Mouse (Mus musculus) ES-E14 (cell line): ENCODE measurements around the gene Gm17332. TPM values are rescaled to one million over a fixed set of nuclear protein-coding genes. Genes with fewer than 3 reads are reported as not detected.
"Not testable (repeated sequence)": the region's sequence is repeated elsewhere in the genome, so short reads cannot be mapped to it uniquely, and the experiment has no call there.

ENCODE experiments used
- DNase-seq: peaks from one replicate; pipeline ENCODE4 v3.0.0-alpha.2; 2013; ENCODE audit warnings: low read depth, low spot score
- H3K27ac ChIP-seq: 2 replicates; pipeline ENCODE4 v1.5.1; 2012; ENCODE audit warnings: low read depth, mild to moderate bottlenecking, low read length, moderate library complexity, mixed read lengths; ENCODE audit not compliant: poor library complexity, insufficient read depth, severe bottlenecking
- H3K36me3 ChIP-seq: 2 replicates; pipeline ENCODE4 v1.6.1; 2012; ENCODE audit warnings: mild to moderate bottlenecking, low read length, moderate library complexity, mixed read lengths; ENCODE audit not compliant: control insufficient read depth, poor library complexity, insufficient read depth, severe bottlenecking
- H3K4me1 ChIP-seq, 2 experiments: fragments of 150-350 bp in 1 of 2; sonication (generic) in 1 of 2; 2 replicates each; pipeline ENCODE4 v1.6.1; 2012; ENCODE audit warnings: low read length in 2 of 2, mild to moderate bottlenecking in 1 of 2, mixed read lengths in 1 of 2; ENCODE audit not compliant: control insufficient read depth in 2 of 2, insufficient read depth in 2 of 2, poor library complexity in 1 of 2
- H3K4me3 ChIP-seq, 2 experiments: fragments of 150-350 bp in 1 of 2; sonication (generic) in 1 of 2; 2 replicates each; pipeline ENCODE4 v1.5.1; 2012; ENCODE audit warnings: low read length in 2 of 2, low read depth in 1 of 2, mild to moderate bottlenecking in 1 of 2, mixed read lengths in 1 of 2; ENCODE audit not compliant: insufficient read depth in 1 of 2, poor library complexity in 1 of 2, severe bottlenecking in 1 of 2
- H3K9ac ChIP-seq: 2 replicates; pipeline ENCODE4 v1.6.1; 2012; ENCODE audit warnings: low read depth, mild to moderate bottlenecking, low read length, mixed read lengths; ENCODE audit not compliant: poor library complexity, insufficient read depth, severe bottlenecking
- H3K9me3 ChIP-seq: fragments of 150-350 bp; sonication (generic); 2 replicates; pipeline ENCODE4 v1.6.1; 2012; ENCODE audit warnings: low read depth, mild to moderate bottlenecking, low read length; ENCODE audit not compliant: control insufficient read depth, insufficient read depth
- HCFC1 ChIP-seq: IDR thresholded peaks from 2 replicates; pipeline ENCODE4 v1.6.1; 2012; ENCODE audit warnings: low read length, inconsistent platforms, borderline replicate concordance; ENCODE audit not compliant: insufficient read depth
- MAFK ChIP-seq: IDR thresholded peaks from 2 replicates; pipeline ENCODE4 v1.6.1; 2014; ENCODE audit warnings: mild to moderate bottlenecking, low read depth, low read length, inconsistent platforms; ENCODE audit not compliant: insufficient read depth
- ZC3H11A ChIP-seq: IDR thresholded peaks from 2 replicates; pipeline ENCODE4 v1.6.1; 2012; ENCODE audit warnings: low read depth, mild to moderate bottlenecking, inconsistent platforms, low read length, borderline replicate concordance
- ZNF384 ChIP-seq: IDR thresholded peaks from 2 replicates; pipeline ENCODE4 v1.6.1; 2012; ENCODE audit warnings: low read depth, low read length, inconsistent platforms
- in situ Hi-C, 2 experiments: fragments of 600-800 bp; cut with MboI; formaldehyde crosslinking; loops; one replicate each; pipeline ENCODE4 v1.15.1; 2025; ENCODE audit warnings: low sequenced_read_pairs in 2 of 2, inconsistent platforms in 1 of 2; ENCODE audit not compliant: unreplicated experiment in 2 of 2
- total RNA-seq: library from RNA; depleted of rRNA; stranded (reverse); fragments of 300-350 nt; gene quantifications from 2 replicates; pipeline ENCODE4 v1.2.3, GENCODE M21; 2012; rRNA removed

The Gm17332 gene
- total RNA-seq, 1 experiment = not detected

- TF ChIP-seq HCFC1 (no peak), ZC3H11A (no peak), MAFK (no peak), ZNF384 (no peak)
- Histone ChIP-seq H3K4me3 (peak overlapping the region in 1 of 2 experiments; percentile 63; a peak in 1 of 4 replicates), H3K9ac (no peak overlapping the region), H3K4me1 (peaks cover 0 to 3% of the 10 kb centered on the region in 2 experiments; a peak in 1 of 4 replicates), H3K36me3 (no peaks in the 10 kb centered on the region), H3K9me3 (no peaks in the 10 kb centered on the region), H3K27ac (no peak overlapping the region)
- DNase-seq = no peak
- in situ Hi-C loops = no loop called here
Measured at GRCm38 (mm10) chr11:31168831-31169160, 13.5 kb downstream of the Gm17332 start.

- no peak overlapping the region for H3K4me3 ChIP-seq
- in situ Hi-C loops = no loop called here
- no peaks in the 10 kb centered on the region for H3K36me3 ChIP-seq
- H3K9ac ChIP-seq = no peak overlapping the region
- TF ChIP-seq MAFK = no peak
- no peak for TF ChIP-seq ZNF384
- TF ChIP-seq HCFC1 = no peak
- DNase-seq = no peak
- no peaks in the 10 kb centered on the region for H3K4me1 ChIP-seq
- no peaks in the 10 kb centered on the region for H3K9me3 ChIP-seq
- H3K27ac ChIP-seq = no peak overlapping the region
Measured at GRCm38 (mm10) chr11:31157021-31157420, 25.2 kb downstream of the Gm17332 start.

DNA sequence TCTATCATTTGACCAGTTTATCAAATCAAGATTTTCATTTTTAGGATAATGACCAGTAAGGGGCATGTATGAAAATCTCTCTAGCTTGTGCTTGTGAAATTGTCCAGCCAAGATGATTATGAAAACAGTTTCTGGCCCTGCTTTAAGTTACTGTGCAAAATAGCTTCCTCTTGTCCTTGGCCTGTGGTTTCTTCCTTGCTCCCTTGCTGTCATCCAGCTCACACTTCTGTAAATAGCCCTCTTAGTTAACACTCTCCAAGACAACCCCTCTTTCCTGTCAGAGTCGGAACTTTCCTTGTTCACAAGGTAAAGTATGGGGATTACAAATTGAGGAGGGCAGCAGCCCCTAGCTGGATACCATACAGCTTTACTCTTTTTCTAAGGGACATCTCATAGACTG, 43.9 kb downstream of the Gm17332 start:
- H3K4me3 ChIP-seq, H3K9me3 ChIP-seq, H3K27ac ChIP-seq, in situ Hi-C loops, H3K36me3 ChIP-seq, H3K4me1 ChIP-seq, H3K9ac ChIP-seq, DNase-seq: not testable (repeated sequence)

- in situ Hi-C loops, DNase-seq, H3K9ac ChIP-seq, H3K36me3 ChIP-seq, H3K27ac ChIP-seq, H3K4me1 ChIP-seq, H3K4me3 ChIP-seq, H3K9me3 ChIP-seq: not testable (repeated sequence)
Measured at GRCm38 (mm10) chr11:31134824-31135223, 47.4 kb downstream of the Gm17332 start.

- H3K9ac ChIP-seq, H3K36me3 ChIP-seq, in situ Hi-C loops, H3K4me1 ChIP-seq, H3K9me3 ChIP-seq, DNase-seq, H3K4me3 ChIP-seq: not testable (repeated sequence)
- H3K27ac ChIP-seq = 0 out of 2 replicates have a peak overlapping the region, but pooled peaks have one; percentile 31
Measured at GRCm38 (mm10) chr11:31133726-31134125, 48.5 kb downstream of the Gm17332 start.

Other genes starting within 250 kb of the Gm17332 start
- gene Erlec1, start 228.1 kb downstream of the Gm17332 start, total RNA-seq = 10.8 and 12.9 TPM in 2 replicates
- gene Chac2, start 196.1 kb downstream of the Gm17332 start, total RNA-seq = 2.9 and 5.3 TPM in 2 replicates
- 13.6 and 41.1 TPM in 2 replicates for gene Stc2, start 187.6 kb upstream of the Gm17332 start, total RNA-seq